Mouse (Mus musculus) heart, embryonic 15.5 days (tissue): Measurements from ENCODE around the gene Col8a2. TPM values are rescaled to one million over a fixed set of nuclear protein-coding genes. Genes with fewer than 3 reads are reported as not detected.

ENCODE experiments used
- ATAC-seq: fragments of 200-750 bp; cut with Nextera tagmentation; replicated peaks from 2 replicates; pipeline ENCODE4 v1.8.0; 2017; ENCODE audit warnings: low read depth, moderate TSS enrichment; ENCODE audit not compliant: insufficient number of reproducible peaks, insufficient read depth, low FRiP score
- H3K27ac ChIP-seq: fragments of 300-500 bp; sonication (generic); 2 replicates; pipeline ENCODE4 v1.5.1; 2015; ENCODE audit warnings: mild to moderate bottlenecking, inconsistent platforms
- H3K27me3 ChIP-seq: fragments of 300-500 bp; sonication (generic); 2 replicates; pipeline ENCODE4 v1.6.1; 2015; ENCODE audit warnings: inconsistent platforms
- H3K36me3 ChIP-seq: fragments of 300-500 bp; sonication (generic); 2 replicates; pipeline ENCODE4 v1.6.1; 2015; ENCODE audit warnings: mild to moderate bottlenecking, inconsistent platforms
- H3K4me1 ChIP-seq: fragments of 300-500 bp; sonication (generic); replicated peaks from 2 replicates; pipeline ENCODE4 v1.6.1; 2015; ENCODE audit warnings: inconsistent platforms
- H3K4me2 ChIP-seq: fragments of 300-500 bp; sonication (generic); 2 replicates; pipeline ENCODE4 v1.6.1; 2015; ENCODE audit warnings: inconsistent platforms, mild to moderate bottlenecking, moderate library complexity
- H3K4me3 ChIP-seq: fragments of 300-500 bp; sonication (generic); 2 replicates; pipeline ENCODE4 v1.5.1; 2015; ENCODE audit warnings: mild to moderate bottlenecking, inconsistent platforms
- H3K9ac ChIP-seq: fragments of 300-500 bp; sonication (generic); 2 replicates; pipeline ENCODE4 v1.6.1; 2015; ENCODE audit warnings: mild to moderate bottlenecking, inconsistent platforms
- H3K9me3 ChIP-seq: fragments of 300-500 bp; sonication (generic); replicated peaks from 2 replicates; pipeline ENCODE4 v1.6.1; 2016; ENCODE audit warnings: inconsistent platforms
- WGBS: fragments of 180-500 bp; shearing (Covaris S2); methylation state at CpG from one replicate; pipeline ENCODE4 v1.1.7; 2015; ENCODE audit warnings: mixed read lengths; 5-methylcytosine and 5-hydroxymethylcytosine counted together
- polyA plus RNA-seq: library from polyadenylated mRNA; unstranded; fragments of >200 nt; fragmentation: Nextera tagmentation; extraction: Ambion mirVana; gene quantifications from 2 replicates; pipeline ENCODE4 v1.2.1, GENCODE M21; 2015

Gene Col8a2
- polyA plus RNA-seq, 1 experiment from 2014 or later: 5.2 TPM

GRCm38 (mm10) chr4:126287302-126287995, 856 bp downstream of the Col8a2 start:
- H3K4me2 ChIP-seq: peak overlapping the region; percentile 77
- no peaks in the 10 kb centered on the region for H3K36me3 ChIP-seq
- H3K27ac ChIP-seq: 0 out of 2 replicates have a peak overlapping the region, but pooled peaks have one; percentile 18
- H3K27me3 ChIP-seq: peaks cover 74% of the 10 kb centered on the region
- no peak overlapping the region for H3K9ac ChIP-seq
- no peak; the same call in 1 of the 2 replicates for ATAC-seq
- 25% methylated on average over 11 of the region's 11 CpGs for whole genome bisulfite sequencing
- no peaks in the 10 kb centered on the region for H3K9me3 ChIP-seq
- H3K4me1 ChIP-seq: peaks cover 21% of the 10 kb centered on the region
- peak overlapping the region; percentile 55 for H3K4me3 ChIP-seq

DNA sequence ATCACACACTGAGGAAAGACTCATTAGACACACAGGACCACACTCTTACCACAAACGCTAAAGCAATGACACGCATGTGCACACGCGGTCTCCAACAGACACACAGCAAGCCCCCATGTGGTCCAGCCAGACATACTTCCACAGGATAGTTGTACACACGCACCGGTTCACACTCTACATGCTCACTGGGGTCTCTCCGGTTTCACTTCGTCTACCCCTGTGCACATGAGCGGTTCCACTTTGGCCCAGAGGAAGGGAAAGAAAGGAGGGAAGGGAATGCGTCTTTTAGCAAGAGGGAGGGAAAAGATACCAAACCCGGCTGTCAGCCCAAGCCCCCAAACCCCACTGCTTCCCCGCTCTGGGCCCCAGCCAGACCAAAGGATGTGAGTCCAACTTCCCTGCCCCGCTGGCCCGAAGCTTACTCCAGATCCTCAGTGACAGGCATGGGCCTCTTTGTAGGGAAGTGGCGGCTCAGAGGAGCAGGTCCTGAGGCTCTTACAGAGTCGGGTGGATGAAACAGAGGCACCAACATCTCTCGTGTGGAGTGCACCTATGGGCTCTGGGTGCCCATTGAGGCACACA, 1.6 kb downstream of the Col8a2 start:
- no peak for ATAC-seq
- Histone ChIP-seq H3K27ac (0 out of 2 replicates have a peak overlapping the region, but pooled peaks have one; percentile 18), H3K4me1 (peaks cover 21% of the 10 kb centered on the region), H3K4me2 (peak overlapping the region; percentile 77), H3K4me3 (peak overlapping the region; percentile 55), H3K27me3 (peaks cover 69% of the 10 kb centered on the region), H3K9me3 (no peaks in the 10 kb centered on the region), H3K36me3 (no peaks in the 10 kb centered on the region), H3K9ac (no peak overlapping the region)
- 31% methylated on average over 17 of the region's 17 CpGs for WGBS

GRCm38 (mm10) chr4:126290314-126290713, 3.7 kb downstream of the Col8a2 start:
- no peak for ATAC-seq
- H3K4me1 ChIP-seq: peaks cover 21% of the 10 kb centered on the region
- WGBS: 79% methylated on average over 8 of the region's 8 CpGs
- H3K27ac ChIP-seq: no peak overlapping the region
- H3K4me2 ChIP-seq: no peak overlapping the region
- no peak overlapping the region for H3K9ac ChIP-seq
- H3K4me3 ChIP-seq: no peak overlapping the region
- peaks cover 54% of the 10 kb centered on the region for H3K27me3 ChIP-seq
- no peaks in the 10 kb centered on the region for H3K9me3 ChIP-seq
- H3K36me3 ChIP-seq: no peaks in the 10 kb centered on the region

DNA sequence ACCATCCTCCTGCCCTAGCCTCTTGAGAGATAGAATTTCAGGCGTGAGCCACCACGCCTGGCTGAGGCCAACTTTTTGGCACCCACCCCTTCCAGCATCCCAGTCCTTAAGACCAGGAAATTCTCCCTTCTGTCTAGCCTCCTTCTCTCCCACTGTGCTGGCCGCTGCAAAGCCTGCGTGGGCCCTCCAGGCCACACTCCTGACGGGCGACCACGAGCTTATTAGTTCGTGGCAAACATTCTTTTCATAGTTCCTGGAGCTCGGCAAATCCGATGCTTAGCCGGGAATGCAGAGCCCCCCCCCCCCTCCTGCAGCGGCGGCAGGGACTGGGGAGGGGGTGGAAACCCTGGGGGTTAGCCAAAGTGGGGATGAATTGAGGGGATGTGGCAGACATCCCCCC, 4.6 kb downstream of the Col8a2 start:
- ATAC-seq: no peak
- WGBS: 16% methylated on average over 13 of the region's 13 CpGs
- no peaks in the 10 kb centered on the region for H3K36me3 ChIP-seq
- no peak overlapping the region for H3K27ac ChIP-seq
- H3K4me3 ChIP-seq: no peak overlapping the region
- H3K9ac ChIP-seq: no peak overlapping the region
- H3K4me1 ChIP-seq: peaks cover 21% of the 10 kb centered on the region
- H3K4me2 ChIP-seq: no peak overlapping the region
- H3K9me3 ChIP-seq: no peaks in the 10 kb centered on the region
- H3K27me3 ChIP-seq: peaks cover 55% of the 10 kb centered on the region

- H3K9me3 ChIP-seq: no peaks in the 10 kb centered on the region
- H3K4me2 ChIP-seq: no peak overlapping the region
- H3K4me3 ChIP-seq: no peak overlapping the region
- ATAC-seq: no peak
- H3K27ac ChIP-seq: no peak overlapping the region
- no peak overlapping the region for H3K9ac ChIP-seq
- H3K4me1 ChIP-seq: peaks cover 13% of the 10 kb centered on the region
- no peaks in the 10 kb centered on the region for H3K36me3 ChIP-seq
- WGBS: 69% methylated on average over 6 of the region's 6 CpGs
- H3K27me3 ChIP-seq: peaks cover 51% of the 10 kb centered on the region
Measured at GRCm38 (mm10) chr4:126295152-126295551, 8.6 kb downstream of the Col8a2 start.

- no peak for ATAC-seq
- H3K27me3 ChIP-seq: peaks cover 53% of the 10 kb centered on the region
- WGBS: 48% methylated on average over 4 of the region's 4 CpGs
- no peaks in the 10 kb centered on the region for H3K36me3 ChIP-seq
- no peak overlapping the region for H3K27ac ChIP-seq
- H3K9me3 ChIP-seq: no peaks in the 10 kb centered on the region
- peaks cover 18% of the 10 kb centered on the region for H3K4me1 ChIP-seq
- H3K4me2 ChIP-seq: peak overlapping the region; percentile 67
- H3K4me3 ChIP-seq: no peak overlapping the region
- no peak overlapping the region for H3K9ac ChIP-seq
Measured at GRCm38 (mm10) chr4:126295937-126296336, 9.3 kb downstream of the Col8a2 start.

- ATAC-seq: no peak; the same call in 1 of the 2 replicates
- Histone ChIP-seq H3K9me3 (no peaks in the 10 kb centered on the region), H3K4me3 (peak overlapping the region; percentile 38), H3K4me2 (peak overlapping the region; percentile 67), H3K27ac (peak overlapping the region; percentile 53; the same call in 1 of the 2 replicates), H3K9ac (peak overlapping the region; percentile 53), H3K27me3 (peaks cover 59% of the 10 kb centered on the region), H3K4me1 (peaks cover 25% of the 10 kb centered on the region), H3K36me3 (no peaks in the 10 kb centered on the region)
- under 1% methylated on average over 34 of the region's 34 CpGs for WGBS
Measured at GRCm38 (mm10) chr4:126296617-126297101, 10.1 kb downstream of the Col8a2 start.

DNA sequence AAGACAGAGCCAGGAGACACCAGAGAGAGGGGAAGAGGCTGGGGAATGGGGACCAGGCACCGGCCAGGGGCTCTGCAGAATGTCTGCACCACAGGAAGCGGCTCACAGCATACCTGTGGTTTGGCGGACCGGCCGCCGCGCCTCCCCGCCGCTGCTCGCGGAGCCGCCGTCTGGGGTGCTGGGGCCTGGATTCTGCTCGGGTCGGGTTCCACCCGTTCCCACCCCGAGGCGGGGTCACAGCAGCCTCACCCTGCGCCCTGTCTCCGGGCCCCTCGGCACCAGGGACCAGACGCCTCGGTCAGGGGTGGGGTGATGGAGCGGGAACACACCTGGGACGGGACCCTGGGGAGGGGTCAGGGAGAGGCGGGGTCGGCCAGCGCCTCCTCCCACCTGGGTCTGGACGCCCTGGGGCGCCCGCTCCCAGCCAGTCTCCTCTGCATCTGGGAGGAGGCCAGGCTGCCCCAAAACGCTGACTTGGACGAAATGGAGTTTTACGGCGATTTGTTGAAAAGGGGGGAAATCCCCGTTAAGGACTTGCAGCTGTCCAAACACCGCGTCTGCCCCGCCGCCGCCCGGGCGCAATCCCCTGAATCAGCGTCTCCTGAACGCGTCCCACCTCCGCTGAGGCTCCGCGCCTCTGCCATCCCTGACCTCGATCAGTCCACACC, 14.5 kb downstream of the Col8a2 start:
- Histone ChIP-seq H3K36me3 (no peaks in the 10 kb centered on the region), H3K9ac (no peak overlapping the region), H3K27ac (peak overlapping the region; percentile 10; the same call in 1 of the 2 replicates), H3K4me2 (peak overlapping the region; percentile 59), H3K4me3 (peak overlapping the region; percentile 32), H3K4me1 (peaks cover 31% of the 10 kb centered on the region), H3K9me3 (no peaks in the 10 kb centered on the region), H3K27me3 (peaks cover 65% of the 10 kb centered on the region)
- WGBS: under 1% methylated on average over 50 of the region's 50 CpGs
- no peak for ATAC-seq

GRCm38 (mm10) chr4:126301584-126302309, 15.2 kb downstream of the Col8a2 start:
- Histone ChIP-seq H3K4me1 (peaks cover 24% of the 10 kb centered on the region), H3K4me3 (peak overlapping the region; percentile 32), H3K9me3 (no peaks in the 10 kb centered on the region), H3K9ac (no peak overlapping the region), H3K36me3 (no peaks in the 10 kb centered on the region), H3K27me3 (peaks cover 61% of the 10 kb centered on the region), H3K27ac (no peak overlapping the region; the same call in 1 of the 2 replicates), H3K4me2 (peak overlapping the region; percentile 59)
- ATAC-seq: no peak
- 12% methylated on average over 27 of the region's 27 CpGs for WGBS

DNA sequence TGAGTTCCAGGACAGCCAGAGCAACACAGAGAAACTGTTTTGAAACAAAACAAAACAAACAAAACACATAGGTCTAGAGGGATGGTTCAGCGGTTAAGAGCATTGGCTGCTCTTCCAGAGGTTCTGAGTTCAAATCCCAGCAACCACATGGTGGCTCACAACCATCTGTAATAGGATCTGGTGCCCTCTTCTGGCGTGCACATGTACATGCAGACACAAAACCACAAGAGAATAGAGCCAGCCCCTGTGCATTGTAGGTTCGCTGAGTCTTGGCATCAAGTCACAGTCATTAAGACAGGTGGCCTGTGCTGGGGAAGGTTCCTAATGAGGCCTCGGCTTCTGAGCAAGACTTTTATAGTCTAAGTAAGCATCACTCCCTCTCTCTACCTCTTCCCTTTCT, 17.3 kb downstream of the Col8a2 start:
- no peaks in the 10 kb centered on the region for H3K9me3 ChIP-seq
- H3K27me3 ChIP-seq: peaks cover 43% of the 10 kb centered on the region
- H3K4me2 ChIP-seq: no peak overlapping the region
- no peak overlapping the region for H3K4me3 ChIP-seq
- no peak for ATAC-seq
- H3K36me3 ChIP-seq: no peaks in the 10 kb centered on the region
- 66% methylated on average over 4 of the region's 4 CpGs for WGBS
- H3K4me1 ChIP-seq: peaks cover 17% of the 10 kb centered on the region
- H3K9ac ChIP-seq: no peak overlapping the region
- no peak overlapping the region for H3K27ac ChIP-seq

DNA sequence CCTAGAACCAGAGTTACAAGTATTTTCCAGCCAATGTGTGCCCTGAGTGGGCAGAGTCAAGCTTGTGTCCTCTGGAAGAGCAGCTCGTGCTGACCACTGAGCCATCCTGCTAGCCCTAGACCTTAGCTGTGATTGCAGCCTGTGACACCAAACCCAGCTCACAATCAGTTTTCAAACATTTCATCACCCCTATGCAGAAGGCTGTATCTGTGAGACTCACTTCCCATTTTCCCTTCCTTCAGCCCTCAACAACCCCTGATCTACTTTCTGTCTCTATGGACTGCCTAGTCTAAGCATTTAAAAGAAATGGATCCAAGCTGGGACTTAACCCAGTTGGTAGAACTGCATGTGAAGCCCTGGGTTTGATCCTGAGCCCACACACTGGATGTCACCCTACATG, 18.8 kb downstream of the Col8a2 start:
- no peak overlapping the region for H3K9ac ChIP-seq
- no peaks in the 10 kb centered on the region for H3K9me3 ChIP-seq
- H3K4me1 ChIP-seq: peaks cover 25% of the 10 kb centered on the region
- H3K4me2 ChIP-seq: no peak overlapping the region
- ATAC-seq: no peak
- H3K4me3 ChIP-seq: no peak overlapping the region
- no peak overlapping the region for H3K27ac ChIP-seq
- WGBS: 92% methylated on average over 1 of the region's 1 CpGs
- H3K36me3 ChIP-seq: no peaks in the 10 kb centered on the region
- peaks cover 34% of the 10 kb centered on the region for H3K27me3 ChIP-seq
